Mouse (Mus musculus) CH12.LX (cell line): ENCODE measurements around the gene Tulp2. TPM values are rescaled to one million over a fixed set of nuclear protein-coding genes. Genes with fewer than 3 reads are reported as not detected.

Source experiments
- DNase-seq: peaks from one replicate; pipeline ENCODE4 v3.0.0-alpha.2; 2013; ENCODE audit errors: extremely low read depth
- H3K27ac ChIP-seq: 2 replicates; pipeline ENCODE4 v1.5.1; 2012; ENCODE audit warnings: low read depth, mild to moderate bottlenecking, control low read depth, moderate library complexity; ENCODE audit not compliant: insufficient read depth
- H3K27me3 ChIP-seq: replicated peaks from 2 replicates; pipeline ENCODE3; 2012; ENCODE audit warnings: inconsistent platforms
- H3K36me3 ChIP-seq, 2 experiments: replicated peaks in 1 of 2; 2 replicates each; pipeline versions ENCODE3 to v1.6.1; 2012; ENCODE audit warnings: inconsistent platforms in 1 of 2, low read length in 1 of 2, mild to moderate bottlenecking in 1 of 2, mixed read lengths in 1 of 2, moderate library complexity in 1 of 2; ENCODE audit not compliant: control insufficient read depth in 1 of 2, insufficient read depth in 1 of 2
- H3K4me1 ChIP-seq, 2 experiments: 2 replicates each; pipeline ENCODE4 v1.6.1; 2012; ENCODE audit warnings: inconsistent platforms in 1 of 2, moderate library complexity in 1 of 2; ENCODE audit not compliant: insufficient read depth in 2 of 2, control insufficient read depth in 1 of 2
- H3K4me2 ChIP-seq: 2 replicates; pipeline ENCODE4 v1.6.1; 2012; ENCODE audit warnings: low read depth, mild to moderate bottlenecking, control low read depth; ENCODE audit not compliant: poor library complexity, insufficient read depth, severe bottlenecking
- H3K4me3 ChIP-seq, 3 experiments: fragments of 150-350 bp in 1 of 3; sonication (generic) in 1 of 3; replicated peaks in 1 of 3; 2 replicates each; pipeline versions ENCODE3 to v1.5.1; 2011 to 2012; ENCODE audit warnings: low read depth in 2 of 3, low read length in 2 of 3, mild to moderate bottlenecking in 2 of 3, moderate library complexity in 2 of 3, control low read depth in 1 of 3, improper control_type of control experiment in 1 of 3, inconsistent platforms in 1 of 3, mixed read lengths in 1 of 3; ENCODE audit not compliant: poor library complexity in 1 of 3
- H3K79me2 ChIP-seq: replicated peaks from 2 replicates; pipeline ENCODE4 v1.6.1; 2012; ENCODE audit warnings: mild to moderate bottlenecking, moderate library complexity; ENCODE audit not compliant: control insufficient read depth, poor library complexity, insufficient read depth, severe bottlenecking; ENCODE audit errors: extremely low read depth
- H3K9ac ChIP-seq: 2 replicates; pipeline ENCODE4 v1.6.1; 2012; ENCODE audit warnings: low read depth, mild to moderate bottlenecking, control low read depth, moderate library complexity; ENCODE audit not compliant: insufficient read depth
- H3K9me3 ChIP-seq: replicated peaks from 2 replicates; pipeline ENCODE3; 2012; ENCODE audit warnings: low read length, inconsistent platforms, mixed read lengths
- BHLHE40 ChIP-seq: IDR thresholded peaks from 2 replicates; pipeline ENCODE4 v1.6.1; 2011; ENCODE audit warnings: mild to moderate bottlenecking, low read depth, low read length, improper control_type of control experiment
- CHD2 ChIP-seq: IDR thresholded peaks from 2 replicates; pipeline ENCODE4 v1.6.1; 2011; ENCODE audit warnings: low read length, improper control_type of control experiment
- CTCF ChIP-seq, 2 experiments: IDR thresholded peaks in 1 of 2; conservative IDR thresholded peaks in 1 of 2; 2 replicates each; pipeline ENCODE4 v1.5.1; 2011 to 2012; ENCODE audit warnings: low read depth in 2 of 2, low read length in 2 of 2, improper control_type of control experiment in 1 of 2, inconsistent platforms in 1 of 2, mild to moderate bottlenecking in 1 of 2, moderate library complexity in 1 of 2
- ETS1 ChIP-seq: conservative IDR thresholded peaks from 2 replicates; pipeline ENCODE4 v1.6.1; 2012; ENCODE audit warnings: low read depth, mild to moderate bottlenecking, inconsistent platforms, low read length, improper control_type of control experiment, moderate library complexity
- HCFC1 ChIP-seq: IDR thresholded peaks from 2 replicates; pipeline ENCODE4 v1.6.1; 2012; ENCODE audit warnings: low read depth, mild to moderate bottlenecking, inconsistent platforms, low read length, improper control_type of control experiment
- IRF4 ChIP-seq: IDR thresholded peaks from 2 replicates; pipeline ENCODE4 v1.6.1; 2014; ENCODE audit warnings: low read depth, mild to moderate bottlenecking, inconsistent platforms, low read length, improper control_type of control experiment
- KAT2A ChIP-seq: IDR thresholded peaks from 2 replicates; pipeline ENCODE4 v1.6.1; 2012; ENCODE audit warnings: low read length, improper control_type of control experiment, inconsistent platforms; ENCODE audit not compliant: insufficient replicate concordance
- MAFK ChIP-seq: IDR thresholded peaks from 2 replicates; pipeline ENCODE4 v1.6.1; 2011; ENCODE audit warnings: low read length, improper control_type of control experiment; ENCODE audit not compliant: insufficient replicate concordance
- MAX ChIP-seq: IDR thresholded peaks from 2 replicates; pipeline ENCODE4 v1.6.1; 2011; ENCODE audit warnings: low read length, improper control_type of control experiment
- MXI1 ChIP-seq: IDR thresholded peaks from 2 replicates; pipeline ENCODE4 v1.6.1; 2011; ENCODE audit warnings: mild to moderate bottlenecking, low read depth, low read length, improper control_type of control experiment
- MYC ChIP-seq: IDR thresholded peaks from 2 replicates; pipeline ENCODE4 v1.6.1; 2011; ENCODE audit warnings: low read depth, mild to moderate bottlenecking, improper control_type of control experiment, low read length
- NELFE ChIP-seq: IDR thresholded peaks from 2 replicates; pipeline ENCODE4 v1.6.1; 2011; ENCODE audit warnings: low read depth, low read length, improper control_type of control experiment
- NRF1 ChIP-seq: IDR thresholded peaks from 2 replicates; pipeline ENCODE4 v1.6.1; 2014; ENCODE audit warnings: low read depth, mild to moderate bottlenecking, inconsistent platforms, low read length, improper control_type of control experiment, moderate library complexity
- PAX5 ChIP-seq: IDR thresholded peaks from 2 replicates; pipeline ENCODE4 v1.6.1; 2012; ENCODE audit warnings: low read length, inconsistent platforms, mixed read lengths
- RAD21 ChIP-seq: IDR thresholded peaks from 2 replicates; pipeline ENCODE4 v1.6.1; 2011; ENCODE audit warnings: low read depth, mild to moderate bottlenecking, low read length, improper control_type of control experiment, moderate library complexity
- SIN3A ChIP-seq: IDR thresholded peaks from 2 replicates; pipeline ENCODE4 v1.6.1; 2012; ENCODE audit warnings: low read length, improper control_type of control experiment, inconsistent platforms
- TBP ChIP-seq: conservative IDR thresholded peaks from 2 replicates; pipeline ENCODE4 v1.6.1; 2011; ENCODE audit warnings: low read depth, low read length, improper control_type of control experiment
- USF2 ChIP-seq: conservative IDR thresholded peaks from 2 replicates; pipeline ENCODE4 v1.6.1; 2011; ENCODE audit warnings: low read depth, low read length, improper control_type of control experiment
- ZMIZ1 ChIP-seq: IDR thresholded peaks from 2 replicates; pipeline ENCODE4 v1.6.1; 2012; ENCODE audit warnings: low read depth, mild to moderate bottlenecking, inconsistent platforms, low read length, improper control_type of control experiment
- ZNF384 ChIP-seq: IDR thresholded peaks from 2 replicates; pipeline ENCODE4 v1.6.1; 2012; ENCODE audit warnings: low read depth, low read length, improper control_type of control experiment, inconsistent platforms
- dilution Hi-C: fragments of 300-500 bp; cut with MboI; formaldehyde crosslinking; loops from 2 replicates; pipeline ENCODE4 v1.14.3; 2020; ENCODE audit warnings: low sequenced_read_pairs; ENCODE audit not compliant: extremely low pct_unique_long_range_greater_than_20kb, extremely low pct_ligation_motif_present
- in situ Hi-C: fragments of 300-500 bp; cut with MboI; formaldehyde crosslinking; loops from 3 replicates; pipeline ENCODE4 v1.14.3; 2019; ENCODE audit warnings: low sequenced_read_pairs, low pct_ligation_motif_present, low pct_unique_long_range_greater_than_20kb, mixed read lengths
- polyA plus RNA-seq: library from polyadenylated mRNA; unstranded; fragments of >175 nt; gene quantifications from 2 replicates; pipeline ENCODE4 v1.2.1, GENCODE M21; 2012; ENCODE audit warnings: low read depth; ENCODE audit not compliant: insufficient read length
- total RNA-seq, 2 experiments: library from RNA; depleted of rRNA; stranded (reverse); fragments of 300-350 nt in 1 of 2; fragments of >200 nt in 1 of 2; gene quantifications; 2 replicates each; pipeline ENCODE4 v1.2.3; 2012 to 2014

Gene Tulp2
- total and polyA plus RNA-seq, 3 experiments = 0.13 TPM; not detected in 2

DNA sequence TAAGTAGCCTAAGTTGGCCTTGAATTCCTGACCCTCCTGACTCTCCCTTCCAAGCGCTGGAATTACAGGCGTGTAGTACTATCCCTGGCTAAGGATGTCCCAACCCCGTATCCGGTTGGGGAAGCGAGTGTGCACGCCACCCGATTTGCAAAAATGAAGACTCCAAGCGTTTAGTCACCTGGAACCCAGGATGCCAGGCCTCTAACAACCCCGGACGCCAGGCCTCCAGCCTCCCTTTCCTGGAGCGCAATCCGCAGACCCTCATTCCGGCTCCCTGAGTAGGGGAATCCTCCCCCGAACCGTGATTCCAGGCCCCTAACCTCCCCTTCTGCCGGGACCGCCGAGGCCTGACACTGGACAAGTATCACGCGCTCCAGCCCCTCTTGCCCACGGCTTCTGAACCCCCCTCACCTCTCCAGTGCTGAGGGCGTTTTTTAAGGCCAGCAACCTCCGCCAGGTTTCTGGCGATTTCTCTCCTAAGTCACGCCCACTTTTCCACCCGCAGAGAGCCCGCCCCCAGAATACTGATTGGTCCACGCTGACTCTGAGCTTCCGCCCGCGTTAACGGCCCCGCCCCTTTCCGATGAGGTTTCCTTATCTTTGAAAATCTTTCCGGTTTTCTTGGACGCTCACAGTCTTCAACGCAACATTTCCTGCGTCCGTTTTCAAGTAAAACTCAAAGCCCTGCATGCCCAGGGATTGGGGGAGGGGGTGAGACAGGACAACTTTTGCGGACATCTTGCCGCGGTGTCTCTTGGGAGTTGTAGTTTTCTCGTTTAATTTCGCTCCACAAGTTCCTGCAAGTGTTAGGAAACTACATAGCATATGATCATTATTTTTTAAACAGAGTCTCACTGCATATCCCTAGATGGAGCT lies 28.5 kb downstream of the Tulp2 start, which contains the start of gene Nucb1 (continued):
- no peak for TF ChIP-seq PAX5
- TF ChIP-seq SIN3A = peak; percentile 75
- TF ChIP-seq HCFC1 = peak; percentile 98
- no peak for TF ChIP-seq RAD21
- no peak for TF ChIP-seq ETS1
- TF ChIP-seq MAX = no peak
- TF ChIP-seq MXI1 = peak; percentile 63; the same call in 1 of the 2 replicates
- TF ChIP-seq KAT2A = peak; percentile 88; the same call in 1 of the 2 replicates
- TF ChIP-seq MAFK = no peak
- TF ChIP-seq MYC = peak; percentile 19; the same call in 1 of the 2 replicates
- TF ChIP-seq NELFE = peak; percentile 90

- no peak for TF ChIP-seq USF2
- TF ChIP-seq NELFE = no peak
- no peak for TF ChIP-seq CHD2
- no peak for TF ChIP-seq PAX5
- no peak for TF ChIP-seq KAT2A
- no peak for TF ChIP-seq NRF1
- TF ChIP-seq SIN3A = no peak
- no peak for TF ChIP-seq MAX
- no peak for TF ChIP-seq TBP
- no peak for TF ChIP-seq MYC
- no peak for TF ChIP-seq BHLHE40
- no peak for TF ChIP-seq MXI1
- TF ChIP-seq ZMIZ1 = no peak
- TF ChIP-seq IRF4 = no peak
- TF ChIP-seq ZNF384 = no peak
- TF ChIP-seq CTCF (conservative IDR thresholded peaks at IDR 0.05 in 1 of 2, IDR thresholded peaks at IDR 0.05 in 1 of 2; ENCODE audit: low read depth in 2 of 2, low read length in 2 of 2) = no peak
- H3K4me2 ChIP-seq = no peak overlapping the region
- H3K9me3 ChIP-seq = no peaks in the 10 kb centered on the region
- H3K9ac ChIP-seq = no peak overlapping the region
- no peak overlapping the region for H3K27ac ChIP-seq
- no peak overlapping the region for H3K4me3 ChIP-seq
- H3K27me3 ChIP-seq = no peaks in the 10 kb centered on the region
- no peaks in the 10 kb centered on the region for H3K79me2 ChIP-seq
- H3K36me3 ChIP-seq = no peaks in the 10 kb centered on the region
- DNase-seq = no peak
- peaks cover 2 to 4% of the 10 kb centered on the region in 2 experiments; a peak in 3 of 4 replicates for H3K4me1 ChIP-seq
- in situ Hi-C loops = no loop called here
- dilution Hi-C loops = no loop called here
Measured at GRCm38 (mm10) chr7:45514411-45514810, 32.7 kb downstream of the Tulp2 start.
